Mouse (Mus musculus) WW6 (cell line): ENCODE results near the gene Map7d2.
"Not testable (repeated sequence)": the region's sequence is repeated elsewhere in the genome, so short reads cannot be mapped to it uniquely, and the experiment has no call there.

Source experiments
- DNase-seq: peaks from one replicate; pipeline ENCODE4 v3.0.0-alpha.2; 2013; ENCODE audit warnings: low read depth, low spot score

Map7d2 gene

DNA sequence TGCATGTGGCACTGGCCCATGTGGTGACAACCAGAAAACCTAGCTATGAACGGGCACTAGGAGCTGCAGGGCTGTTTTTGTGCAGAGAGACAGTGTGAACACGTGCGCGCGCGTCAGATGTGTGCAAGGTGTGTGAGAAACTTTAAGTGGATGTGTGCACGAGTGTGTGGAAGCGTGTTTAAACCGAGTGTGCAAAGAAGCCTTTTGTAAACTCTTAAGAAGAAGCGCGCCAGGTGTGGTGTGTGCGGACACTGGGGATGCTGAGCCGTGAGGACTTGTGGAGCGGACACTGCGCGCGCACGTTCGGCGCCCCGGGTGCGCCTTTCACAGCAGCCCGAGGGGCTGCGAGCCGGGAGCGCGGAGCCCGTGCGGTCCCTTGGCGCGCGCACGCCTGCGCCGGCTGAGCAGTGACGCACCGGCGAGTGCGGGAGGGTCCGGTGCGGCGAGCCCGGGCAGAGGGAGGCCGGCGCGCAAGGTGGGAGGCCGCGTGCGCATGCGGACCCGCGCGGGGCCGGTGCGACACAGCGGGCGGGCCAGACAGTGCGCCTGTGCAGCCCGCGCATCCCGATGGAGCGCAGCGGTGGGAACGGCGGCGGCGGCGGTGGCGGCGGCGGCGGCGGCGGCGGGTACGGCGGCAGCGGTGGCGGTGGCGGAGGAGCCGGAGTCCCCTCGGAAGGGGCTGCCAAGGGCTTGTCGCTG is at the start of gene Map7d2:
Gene Map7d2 (plus strand): TSS at position 443 of the 699 bp plus-strand sequence.
- no peak for DNase-seq

DNA sequence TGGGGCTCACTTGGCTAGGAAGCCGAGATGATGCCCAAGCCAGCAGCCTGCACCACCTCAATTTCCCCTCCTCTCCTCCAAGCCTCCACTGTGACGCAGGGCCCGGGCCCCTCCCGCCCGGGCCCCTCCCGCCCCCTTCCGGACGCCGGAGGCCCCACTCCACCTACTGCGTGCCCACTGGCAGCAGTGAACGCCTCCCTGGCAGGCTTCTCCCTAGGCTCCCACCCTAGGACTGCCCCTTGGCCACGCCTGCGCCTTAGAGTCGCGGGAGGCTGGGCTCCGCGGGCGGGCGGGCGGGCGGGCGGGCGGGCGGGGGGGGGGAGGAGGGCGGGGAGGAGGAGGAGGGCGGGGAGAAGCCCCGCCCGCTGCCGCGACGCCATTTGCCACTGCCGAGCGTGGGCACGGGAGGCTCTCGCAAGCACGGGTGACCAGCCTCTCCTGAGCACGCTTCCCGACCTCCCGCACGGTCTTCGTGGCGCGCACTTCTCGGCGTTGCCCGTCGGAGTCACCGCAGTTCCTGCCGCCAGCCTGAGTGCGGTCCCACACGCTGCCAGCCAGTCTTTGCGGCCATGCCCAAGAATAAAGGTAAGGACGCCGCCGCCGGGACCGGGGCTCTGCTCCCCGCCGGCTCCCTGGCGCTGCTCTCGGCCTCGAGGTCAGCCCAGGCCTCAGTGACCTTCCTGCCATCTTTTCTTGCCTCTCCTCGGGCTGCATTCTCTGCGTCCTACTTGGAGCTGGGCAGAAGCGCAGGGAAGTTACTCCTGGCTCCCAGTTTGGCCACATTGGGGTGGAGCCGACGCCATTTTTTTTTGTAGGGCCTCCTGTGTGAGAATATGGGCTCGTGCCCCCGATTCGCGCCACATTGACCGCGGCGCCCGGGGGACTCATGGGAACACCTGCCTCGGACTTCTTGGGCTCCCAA is 42.3 kb upstream of the Map7d2 start, which contains the start of gene Eif1ax:
Gene Eif1ax (plus strand): TSS at position 348 of the 922 bp plus-strand sequence.
- DNase-seq = peak; percentile 24

DNA sequence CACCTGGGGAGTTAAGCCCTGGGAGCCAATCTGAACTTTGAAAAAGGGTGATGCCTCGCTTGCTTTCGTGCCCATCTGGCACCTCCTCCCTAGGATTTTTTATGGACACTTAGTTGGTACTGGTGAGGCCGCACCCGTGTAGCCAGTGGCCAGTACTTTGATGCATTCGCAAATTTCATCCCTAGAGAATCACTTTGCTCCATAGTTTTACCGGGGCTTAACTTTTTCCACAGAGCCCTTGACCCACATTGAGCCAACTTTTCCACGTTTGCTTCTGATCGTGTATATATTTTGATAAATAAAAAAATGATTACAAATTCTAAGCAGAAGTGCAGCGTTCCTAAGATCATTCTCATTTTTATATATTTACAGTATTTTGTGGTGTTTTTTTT is 41.6 kb upstream of the Map7d2 start:
- no peak for DNase-seq

DNA sequence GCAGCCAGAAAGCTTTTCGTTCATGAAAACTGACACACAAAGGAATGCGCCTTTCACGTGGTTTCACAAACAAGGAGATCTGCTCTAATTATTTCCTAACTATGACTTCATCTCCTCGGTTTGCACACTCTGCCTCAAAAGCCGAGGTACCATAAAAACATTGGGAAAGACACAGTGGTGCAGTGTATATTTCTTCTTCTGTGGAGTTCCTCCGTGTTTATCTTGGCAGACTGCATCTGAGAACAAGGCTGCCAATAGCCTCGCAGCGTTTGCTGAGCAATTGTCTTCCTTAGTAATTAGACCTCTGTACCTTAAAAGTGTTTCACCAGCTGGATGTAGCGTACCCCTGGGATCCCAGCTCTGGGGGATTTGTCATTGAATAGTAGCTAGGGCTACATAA is 27.3 kb upstream of the Map7d2 start:
- DNase-seq = no peak

DNA sequence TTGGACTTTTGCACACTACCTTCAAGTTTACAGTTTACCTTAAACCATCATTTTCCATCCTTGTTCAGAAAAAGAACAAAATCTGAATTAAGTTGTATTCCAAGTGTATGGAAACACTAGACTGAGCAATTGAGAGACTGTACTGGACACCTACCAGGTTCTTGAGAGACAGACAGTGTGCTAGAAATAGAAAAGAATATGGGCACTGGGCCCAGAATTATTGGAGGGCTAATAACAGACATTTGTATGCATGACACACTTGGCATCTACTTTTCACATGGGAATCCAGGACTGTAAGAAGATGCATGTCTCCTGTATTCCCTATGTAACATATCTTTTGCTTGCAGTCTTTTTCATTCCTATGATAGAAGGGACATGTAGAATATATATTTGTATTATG is 25.4 kb upstream of the Map7d2 start:
- DNase-seq = no peak

DNA sequence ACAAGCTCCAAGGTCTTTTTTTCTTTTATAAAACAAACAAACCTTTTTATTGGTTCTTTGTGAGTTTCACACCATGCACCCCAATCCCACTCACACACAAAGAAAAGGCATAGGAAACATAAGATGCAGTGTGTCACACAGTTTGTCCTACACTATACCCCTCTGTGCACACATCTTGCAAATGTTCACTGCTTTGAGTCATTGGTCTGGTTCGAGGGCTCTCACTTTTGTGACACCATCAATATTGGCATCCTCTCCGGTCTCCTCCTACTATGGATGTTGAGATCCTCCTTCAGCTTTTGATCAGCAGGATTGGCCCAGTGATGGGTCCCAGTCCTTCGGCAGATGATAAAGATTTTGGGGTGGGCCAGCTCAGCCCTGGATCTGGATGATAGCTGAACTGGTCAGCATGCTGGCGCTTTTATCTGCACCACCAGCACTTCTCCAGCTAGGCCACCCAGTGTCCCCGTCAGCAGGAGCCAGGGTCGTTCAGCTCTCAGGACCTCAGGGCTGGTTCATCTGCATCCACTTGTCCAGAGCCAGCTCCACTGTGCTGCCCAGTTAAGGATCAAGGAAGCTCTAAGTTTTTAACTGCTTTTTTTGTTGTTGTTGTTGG is 23.9 kb upstream of the Map7d2 start:
- no peak for DNase-seq

DNA sequence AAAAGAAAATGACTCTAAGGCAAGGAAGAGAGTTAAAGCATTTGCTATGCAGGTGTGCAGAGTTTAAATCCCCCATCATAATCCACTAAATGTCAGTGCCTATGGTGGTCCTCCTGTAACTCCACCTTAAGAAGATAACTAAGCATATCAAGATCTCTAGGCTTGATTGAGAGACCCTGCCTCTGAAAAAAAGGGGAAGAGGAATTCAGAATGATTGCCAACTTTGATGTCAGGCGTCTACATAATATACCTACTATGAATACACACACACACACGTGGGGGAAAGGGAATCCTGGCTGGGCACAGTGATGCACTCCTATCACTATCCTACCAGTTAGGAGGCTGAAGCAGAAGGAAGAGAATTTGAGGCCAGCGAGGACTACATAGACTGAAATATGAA is 23.1 kb upstream of the Map7d2 start:
- DNase-seq = no peak

DNA sequence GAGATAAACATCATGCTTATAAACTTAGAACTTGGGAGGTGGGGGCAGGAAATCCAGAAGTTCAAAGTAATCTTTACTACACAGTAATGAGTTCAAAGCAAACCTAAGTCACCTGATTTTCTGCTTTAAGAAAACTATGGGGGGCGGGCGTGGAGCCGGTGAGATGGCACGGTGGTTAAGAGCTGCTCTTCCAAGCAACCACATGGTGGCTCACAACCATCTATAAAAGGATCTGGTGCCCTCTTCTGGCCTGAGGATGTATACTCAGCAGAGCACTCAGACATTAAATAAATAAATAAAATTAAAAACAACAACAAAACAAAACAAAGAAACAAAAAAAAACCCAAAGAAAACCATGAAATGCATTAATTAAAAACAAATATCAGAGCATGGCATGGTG is 5.1 kb upstream of the Map7d2 start:
- no peak for DNase-seq

DNA sequence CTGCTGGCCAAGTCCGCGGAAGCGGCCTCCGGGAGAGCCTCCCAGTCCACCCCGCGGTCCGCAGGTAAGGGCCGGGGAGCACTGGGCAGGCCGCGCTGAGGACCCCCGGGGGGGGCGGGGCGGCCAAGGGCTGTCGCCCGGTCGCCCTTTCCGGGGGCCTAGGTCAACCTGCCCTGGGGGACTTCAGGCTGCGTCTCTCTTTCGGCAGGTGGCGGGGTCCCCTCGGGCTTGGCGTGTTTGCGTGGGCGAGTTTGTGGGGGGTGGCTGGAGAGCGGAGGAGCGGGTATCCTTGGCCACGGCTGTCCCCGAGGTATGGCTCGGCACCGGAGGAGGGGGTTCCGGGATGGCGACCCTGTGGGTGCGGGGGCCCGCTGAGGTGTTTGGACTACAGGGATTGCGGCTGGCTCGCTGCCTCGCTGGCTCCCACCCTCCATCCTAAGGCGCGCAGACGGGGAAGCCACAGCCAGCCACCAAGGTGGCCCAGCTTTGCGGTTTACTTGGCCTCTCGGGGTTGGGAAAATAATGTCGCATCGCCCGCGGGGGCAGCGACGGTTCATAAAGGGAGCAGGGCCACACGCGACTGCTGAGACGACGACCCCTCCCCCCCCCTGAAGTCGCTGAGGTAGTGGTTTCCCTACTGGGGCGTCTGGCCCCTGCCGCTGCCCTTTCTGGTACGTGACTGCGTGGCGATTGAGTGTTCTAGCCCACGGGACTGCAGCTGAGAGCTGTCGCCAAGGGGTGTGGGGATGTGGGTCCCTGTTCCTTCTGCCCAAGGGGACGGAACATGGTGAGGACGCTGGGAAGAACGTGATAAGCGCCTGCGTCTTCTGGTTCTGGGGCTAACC is 679 bp downstream of the Map7d2 start:
- no peak for DNase-seq

DNA sequence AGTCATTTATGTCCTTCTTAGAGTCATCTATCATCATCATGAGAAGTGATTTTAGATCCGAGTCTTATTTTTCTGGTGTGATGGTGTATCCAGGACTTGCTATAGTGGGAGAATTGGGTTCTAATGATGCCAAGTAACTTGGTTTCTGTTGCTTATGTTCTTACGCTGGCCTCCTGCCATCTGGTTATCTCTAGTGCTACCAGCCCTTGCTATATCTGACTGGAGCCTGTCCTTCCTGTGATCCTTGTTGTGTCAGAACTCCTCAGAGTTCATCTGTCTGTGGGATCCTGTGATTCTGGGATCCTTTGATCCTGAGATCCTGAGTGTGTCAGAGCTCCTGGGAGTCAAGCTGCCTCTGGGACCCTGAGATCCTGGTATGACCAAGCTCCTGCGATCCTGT is 16.1 kb downstream of the Map7d2 start:
- not testable (repeated sequence) for DNase-seq

DNA sequence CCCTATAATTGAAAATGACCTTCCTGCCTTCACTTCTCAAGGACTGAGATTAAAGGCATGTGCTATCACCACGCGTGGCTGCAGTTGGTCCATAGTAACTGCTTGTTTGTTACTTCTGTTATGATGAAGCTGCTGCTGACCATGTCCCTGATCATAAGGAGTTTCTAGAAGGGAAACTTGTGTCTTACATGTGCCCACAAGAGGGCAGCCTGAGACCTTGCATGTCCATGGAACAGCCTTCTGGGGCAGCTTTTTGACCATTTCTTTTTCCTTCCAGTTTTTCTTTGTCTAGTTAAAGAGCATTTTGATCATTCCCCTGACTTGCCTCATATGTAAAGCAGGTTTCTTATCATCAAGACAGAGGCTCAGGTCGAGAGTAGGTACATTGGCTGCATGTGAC is 27.8 kb downstream of the Map7d2 start:
- DNase-seq = no peak

DNA sequence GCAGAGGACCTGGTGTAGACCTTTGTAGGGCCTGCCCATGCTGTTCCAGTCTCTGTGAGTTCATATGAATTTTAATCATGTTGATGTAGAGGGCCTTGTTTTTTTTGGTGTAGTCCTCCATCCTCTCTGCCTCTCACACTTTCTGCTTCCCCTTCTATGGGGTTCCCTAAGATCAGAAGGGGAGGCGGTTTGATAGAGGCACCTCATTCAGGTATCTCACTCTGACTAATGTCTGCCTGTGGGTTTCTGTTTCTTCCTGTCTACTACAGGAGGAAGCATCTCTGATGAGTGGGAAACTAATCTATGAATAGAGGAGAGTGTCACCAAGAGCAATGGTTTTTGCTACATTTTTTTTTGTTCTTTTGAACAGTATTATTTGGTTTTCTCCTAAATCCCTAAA is 32.8 kb downstream of the Map7d2 start:
- DNase-seq = no peak

DNA sequence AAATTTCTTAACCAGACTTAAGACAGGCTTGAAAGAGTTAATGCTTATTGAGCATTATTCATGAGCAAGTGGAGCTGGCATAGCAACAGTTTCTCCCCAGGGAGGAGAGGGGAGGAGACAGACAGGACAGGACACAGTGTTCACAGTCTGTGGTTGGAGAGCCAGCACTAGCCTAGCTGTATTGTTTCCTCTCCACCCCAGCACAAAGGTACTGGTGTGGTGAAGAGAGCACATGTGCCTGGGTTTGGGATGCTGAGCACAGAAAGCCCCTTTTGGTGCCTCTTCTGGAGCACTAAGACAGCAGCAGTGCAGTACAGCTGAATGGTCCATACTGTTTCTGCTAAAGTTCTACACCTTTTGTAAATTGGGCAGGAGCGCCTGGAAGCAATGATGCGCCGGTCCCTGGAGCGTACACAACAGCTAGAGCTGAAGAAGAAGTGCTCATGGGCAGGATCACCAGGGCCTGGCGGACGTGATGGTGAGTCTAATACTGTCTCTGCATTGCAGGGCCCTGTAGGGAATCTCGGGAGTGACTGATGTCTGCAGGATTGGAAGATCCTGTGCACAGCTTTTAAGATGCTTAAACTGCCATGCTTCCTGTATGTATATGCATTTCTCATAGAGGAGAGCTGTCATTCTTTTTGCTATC is 44.8 kb downstream of the Map7d2 start:
- DNase-seq = no peak

DNA sequence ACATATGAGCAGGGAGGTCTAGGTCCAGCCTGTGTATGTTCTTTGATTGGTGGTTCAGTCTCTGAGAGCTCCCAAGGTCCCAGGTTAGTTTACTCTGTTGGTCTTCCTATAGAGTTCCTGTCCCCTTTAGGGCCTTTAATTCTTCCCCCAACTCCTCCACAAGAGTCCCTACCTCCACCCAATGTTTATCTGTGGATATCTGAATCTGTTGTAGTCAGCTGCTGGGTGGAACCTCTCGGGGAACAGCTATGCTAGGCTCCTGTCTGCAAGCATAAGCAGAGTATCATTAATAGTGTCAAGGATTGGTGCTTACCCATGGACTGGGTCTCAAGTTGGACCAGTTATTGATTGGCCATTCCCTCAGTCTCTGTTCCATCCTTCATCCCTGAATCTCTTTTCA is 60.4 kb downstream of the Map7d2 start:
- no peak for DNase-seq

DNA sequence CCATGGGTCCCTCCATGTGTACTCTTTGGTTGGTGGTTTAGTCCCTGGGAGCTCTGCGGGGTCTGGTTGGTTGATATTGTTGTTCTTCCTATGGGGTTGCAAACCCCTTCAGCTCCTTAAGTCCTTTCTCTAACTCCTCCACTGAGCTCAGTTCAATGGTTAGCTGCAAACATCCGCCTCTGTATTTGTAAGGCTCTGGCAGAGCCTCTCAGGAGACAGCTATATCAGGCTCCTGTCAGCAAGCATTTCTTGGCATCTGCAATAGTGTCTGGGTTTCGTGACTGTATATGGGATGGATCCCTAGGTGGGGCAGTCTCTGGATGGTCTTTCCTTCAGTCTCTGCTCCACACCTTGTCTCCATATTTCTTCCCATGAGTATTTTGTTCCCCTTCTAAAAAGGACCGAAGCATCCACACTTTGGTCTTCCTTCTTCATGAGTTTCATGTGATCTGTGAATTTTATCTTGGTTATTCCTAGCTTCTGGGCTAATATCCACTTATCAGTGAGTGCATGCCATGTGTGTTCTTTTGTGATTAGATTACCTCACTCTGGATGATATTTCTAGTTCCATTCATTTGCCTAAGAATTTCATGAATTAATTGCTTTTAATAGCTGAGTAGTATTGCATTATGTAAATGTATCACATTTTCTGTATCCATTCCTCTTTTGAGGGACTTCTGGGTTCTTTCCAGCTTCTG is 64.0 kb downstream of the Map7d2 start:
- not testable (repeated sequence) for DNase-seq

DNA sequence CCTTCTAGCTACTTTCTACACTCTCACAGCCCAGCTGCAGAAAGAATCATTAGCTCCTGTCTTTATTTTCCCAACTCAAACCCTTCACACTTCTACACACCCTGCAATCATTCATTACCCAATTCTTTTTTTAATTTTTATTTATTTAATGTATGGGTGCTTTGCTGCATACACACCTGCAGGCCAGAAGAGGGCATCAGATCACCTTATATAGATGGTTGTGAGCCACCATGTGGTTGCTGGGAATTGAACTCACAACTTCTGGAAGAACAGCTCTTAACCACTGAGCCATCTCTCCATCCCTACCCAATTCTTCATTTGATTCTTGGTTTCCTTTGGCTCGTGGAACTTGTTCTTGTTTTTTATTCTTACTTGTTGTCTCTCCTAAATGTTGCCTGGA is 69.9 kb downstream of the Map7d2 start:
- no peak for DNase-seq

DNA sequence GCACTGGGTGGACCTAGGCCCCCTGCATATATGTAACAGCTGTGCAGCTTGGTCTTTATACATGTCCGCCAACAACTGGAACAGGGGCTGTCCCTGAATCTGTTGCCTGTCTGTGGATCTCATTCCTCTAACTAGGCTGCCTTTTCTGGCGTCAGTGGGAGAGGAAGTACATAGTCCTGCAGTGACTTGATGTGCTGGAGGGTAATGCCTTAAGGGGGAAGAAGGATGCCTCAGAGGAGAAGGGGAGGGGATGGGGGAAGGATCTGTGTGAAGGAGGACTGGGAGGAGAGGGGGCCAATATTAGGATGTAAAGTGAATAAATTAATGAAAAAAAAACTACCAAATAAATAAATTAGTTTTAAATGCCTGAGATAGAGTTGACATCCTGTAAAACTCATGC is 88.8 kb downstream of the Map7d2 start:
- DNase-seq = no peak

DNA sequence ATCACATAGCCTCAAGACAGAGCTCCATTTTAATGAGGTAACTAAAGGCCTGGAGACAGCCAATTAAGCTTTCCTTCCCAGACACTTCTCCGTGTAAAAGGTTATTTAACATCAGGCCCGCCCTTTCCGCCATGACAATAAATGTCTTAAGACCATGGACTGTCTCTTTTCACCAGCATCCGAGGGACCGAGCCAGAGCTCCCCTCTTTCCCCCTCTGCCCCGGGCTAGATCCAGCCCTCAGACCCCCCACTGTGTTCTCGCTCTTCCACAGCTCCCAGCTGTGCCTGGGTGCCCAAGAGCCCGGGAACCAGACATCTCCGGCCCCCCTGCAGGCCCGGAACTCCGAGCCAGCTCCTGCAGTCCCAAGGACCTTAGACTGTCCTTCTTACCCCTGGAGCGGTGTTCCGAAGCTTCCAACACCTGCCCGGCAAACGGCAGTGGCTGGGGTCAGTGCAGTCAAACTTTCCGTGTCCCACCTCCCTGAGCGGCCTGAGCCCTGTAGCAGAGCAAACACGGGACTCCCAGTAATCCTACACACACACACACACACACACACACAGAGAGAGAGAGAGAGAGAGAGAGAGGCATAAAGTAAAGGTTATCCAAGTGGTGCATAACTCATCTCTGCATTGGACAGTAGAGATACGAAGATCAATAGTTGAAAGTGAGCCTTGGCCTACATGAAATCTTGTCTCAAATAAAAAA is 94.1 kb downstream of the Map7d2 start:
- DNase-seq = no peak

DNA sequence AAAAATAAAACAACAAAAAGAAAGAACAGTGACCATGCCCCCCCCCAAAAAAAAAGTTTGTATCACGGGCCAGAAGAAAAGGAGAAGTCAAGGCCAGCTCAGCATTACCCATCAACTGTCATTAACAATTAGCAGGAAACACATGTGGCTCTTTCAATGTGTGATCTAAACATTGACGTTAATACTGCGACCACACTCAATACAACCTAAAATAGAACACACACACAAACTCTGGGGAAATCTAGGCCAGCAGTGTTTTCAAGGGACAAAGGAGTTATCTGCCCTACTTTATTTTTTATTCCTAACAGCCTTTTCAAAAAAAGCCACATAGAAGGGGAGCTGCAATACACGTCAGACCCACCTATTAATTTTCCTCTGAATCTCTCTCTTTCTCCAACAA is 94.7 kb downstream of the Map7d2 start:
- DNase-seq = no peak
